Mouse (Mus musculus) heart, embryonic 13.5 days (tissue): ENCODE measurements around the gene Grik3. TPM values are rescaled to one million over a fixed set of nuclear protein-coding genes. Genes with fewer than 3 reads are reported as not detected.

Source experiments
- ATAC-seq: fragments of 200-750 bp; cut with Nextera tagmentation; 2 replicates; pipeline ENCODE4 v1.8.0; 2017; ENCODE audit warnings: moderate TSS enrichment; ENCODE audit not compliant: insufficient number of reproducible peaks, low FRiP score, low TSS enrichment; ENCODE audit errors: extremely low read depth
- H3K27ac ChIP-seq: fragments of 300-500 bp; sonication (generic); replicated peaks from 2 replicates; pipeline ENCODE4 v1.5.1; 2015; ENCODE audit warnings: moderate library complexity, mild to moderate bottlenecking, inconsistent platforms
- H3K27me3 ChIP-seq: fragments of 300-500 bp; sonication (generic); replicated peaks from 2 replicates; pipeline ENCODE4 v1.6.1; 2015; ENCODE audit warnings: mild to moderate bottlenecking, inconsistent platforms
- H3K36me3 ChIP-seq: fragments of 300-500 bp; sonication (generic); 2 replicates; pipeline ENCODE4 v1.6.1; 2015; ENCODE audit warnings: mild to moderate bottlenecking, inconsistent platforms
- H3K4me1 ChIP-seq: fragments of 300-500 bp; sonication (generic); 2 replicates; pipeline ENCODE4 v1.6.1; 2015; ENCODE audit warnings: inconsistent platforms
- H3K4me2 ChIP-seq: fragments of 300-500 bp; sonication (generic); 2 replicates; pipeline ENCODE4 v1.6.1; 2015; ENCODE audit warnings: inconsistent platforms, mild to moderate bottlenecking, moderate library complexity
- H3K4me3 ChIP-seq: fragments of 300-500 bp; sonication (generic); 2 replicates; pipeline ENCODE4 v1.5.1; 2015; ENCODE audit warnings: moderate library complexity, mild to moderate bottlenecking, inconsistent platforms
- H3K9ac ChIP-seq: fragments of 300-500 bp; sonication (generic); 2 replicates; pipeline ENCODE4 v1.6.1; 2015; ENCODE audit warnings: inconsistent platforms, mild to moderate bottlenecking, moderate library complexity
- H3K9me3 ChIP-seq: fragments of 300-500 bp; sonication (generic); 2 replicates; pipeline ENCODE4 v1.6.1; 2016; ENCODE audit warnings: inconsistent platforms
- WGBS: fragments of 180-500 bp; shearing (Covaris S2); methylation state at CpG from one replicate; pipeline ENCODE4 v1.1.7; 2015; ENCODE audit warnings: mixed read lengths; 5-methylcytosine and 5-hydroxymethylcytosine counted together
- microRNA-seq: library from miRNA; unstranded; fragments of <30 nt; microRNA quantifications from one replicate; pipeline ENCODE4, GENCODE M21; 2016
- polyA plus RNA-seq: library from polyadenylated mRNA; unstranded; fragments of >200 nt; fragmentation: Nextera tagmentation; extraction: Ambion mirVana; gene quantifications from 2 replicates; pipeline ENCODE4 v1.2.1, GENCODE M21; 2015

The Grik3 gene
- polyA plus RNA-seq, 1 experiment from 2014 or later: 0.31 TPM

DNA sequence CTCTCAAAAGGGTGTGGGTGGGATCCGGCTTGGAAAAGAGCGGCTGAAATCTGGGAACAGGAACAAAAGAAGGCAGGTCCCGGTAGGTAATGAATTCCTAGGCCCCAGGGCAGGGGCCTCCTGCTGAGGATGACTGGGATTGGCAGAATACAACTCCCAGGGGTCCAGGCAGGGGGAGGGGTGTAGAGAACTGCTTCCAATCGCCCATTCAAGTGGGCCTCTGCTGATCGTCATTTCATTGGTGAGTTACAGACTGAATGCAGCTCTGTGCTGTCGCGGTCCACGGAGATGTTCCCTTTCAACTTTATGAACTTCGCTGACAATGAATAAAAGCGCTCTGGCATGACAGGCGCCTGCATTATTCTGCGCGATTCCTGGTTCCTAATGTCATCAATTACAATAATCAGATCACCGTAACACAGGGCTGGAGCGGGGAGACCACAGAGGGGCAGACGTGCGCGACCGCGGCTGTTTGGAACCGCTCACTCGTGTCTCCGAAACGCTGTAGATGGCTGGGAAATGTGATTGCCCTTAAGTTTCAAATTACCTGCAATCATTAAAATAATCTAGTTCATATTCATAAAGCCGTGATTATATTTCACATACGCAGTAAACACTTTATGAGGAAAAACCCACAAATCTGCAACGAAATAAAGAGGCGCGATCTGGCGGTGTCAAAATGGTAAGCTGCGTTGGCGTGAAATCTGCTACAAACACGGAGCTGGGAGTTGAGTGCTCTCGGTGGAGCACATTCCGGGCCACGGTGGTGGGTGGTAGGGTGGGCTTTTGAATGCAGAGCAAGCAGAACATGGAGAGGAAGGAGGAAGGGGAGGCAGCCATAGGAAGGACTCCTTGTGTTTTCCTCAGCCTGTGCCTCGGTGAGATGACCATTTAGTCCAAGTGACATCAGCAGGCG is 239.1 kb downstream of the Grik3 start:
- no peaks in the 10 kb centered on the region for H3K36me3 ChIP-seq
- peak overlapping the region; percentile 38 for H3K4me3 ChIP-seq
- no peak for ATAC-seq
- H3K27me3 ChIP-seq: peaks cover 62% of the 10 kb centered on the region
- peak overlapping the region; percentile 29; the same call in 1 of the 2 replicates for H3K9ac ChIP-seq
- no peak overlapping the region for H3K27ac ChIP-seq
- no peaks in the 10 kb centered on the region for H3K9me3 ChIP-seq
- WGBS: 8% methylated on average over 38 of the region's 38 CpGs
- peaks cover 13% of the 10 kb centered on the region for H3K4me1 ChIP-seq
- peak overlapping the region; percentile 66 for H3K4me2 ChIP-seq

- Histone ChIP-seq H3K4me1 (peaks cover 13% of the 10 kb centered on the region), H3K9me3 (no peaks in the 10 kb centered on the region), H3K27ac (no peak overlapping the region), H3K9ac (no peak overlapping the region), H3K36me3 (no peaks in the 10 kb centered on the region), H3K4me2 (no peak overlapping the region), H3K27me3 (peaks cover 62% of the 10 kb centered on the region), H3K4me3 (no peak overlapping the region)
- WGBS: 82% methylated on average over 6 of the region's 6 CpGs
- ATAC-seq: no peak
Observed at GRCm38 (mm10) chr4:125730751-125731150, 240.3 kb downstream of the Grik3 start.

DNA sequence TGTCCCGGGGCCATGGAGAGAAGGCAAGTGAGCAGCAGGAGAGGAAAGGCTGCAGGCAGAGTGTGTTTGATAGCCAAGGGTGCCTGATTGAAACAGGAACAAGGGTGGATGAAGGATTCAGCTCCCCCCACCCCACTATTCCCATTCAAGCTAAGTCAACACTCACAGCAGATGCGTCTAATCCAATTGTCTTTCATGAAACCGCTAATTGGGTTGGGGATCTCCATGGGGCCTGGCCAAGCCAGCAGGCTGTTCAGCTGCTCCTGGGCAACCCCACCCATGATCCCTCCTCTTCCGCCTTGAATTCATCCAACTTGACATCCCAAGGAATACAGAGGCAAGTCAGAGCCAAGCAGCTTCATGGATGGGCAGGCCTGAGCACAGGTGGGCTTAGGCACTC is 246.3 kb downstream of the Grik3 start:
- Histone ChIP-seq H3K36me3 (no peaks in the 10 kb centered on the region), H3K9ac (no peak overlapping the region), H3K4me3 (no peak overlapping the region), H3K27ac (no peak overlapping the region), H3K4me2 (no peak overlapping the region), H3K27me3 (peaks cover 21% of the 10 kb centered on the region), H3K9me3 (no peaks in the 10 kb centered on the region), H3K4me1 (no peaks in the 10 kb centered on the region)
- no peak for ATAC-seq
- WGBS: 62% methylated on average over 4 of the region's 4 CpGs

DNA sequence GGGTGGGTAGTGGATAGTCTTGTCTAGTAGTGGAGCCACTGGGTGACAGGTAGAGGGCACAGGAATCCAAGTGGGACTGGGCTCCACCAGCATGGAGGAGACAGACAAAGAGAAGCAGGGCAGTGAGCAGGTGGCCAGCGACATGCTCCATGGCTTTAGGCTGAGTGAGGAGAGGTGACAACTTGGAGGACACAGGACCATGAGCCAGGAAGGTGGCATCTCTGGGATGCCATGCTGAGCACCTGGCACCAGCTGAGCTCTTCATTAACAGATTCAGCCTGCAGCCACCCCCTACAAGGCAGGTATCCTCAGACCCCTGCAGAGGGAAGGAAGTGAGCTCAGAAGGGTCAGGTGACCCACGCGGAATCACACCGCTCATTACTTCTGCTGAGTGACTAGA is 248.3 kb downstream of the Grik3 start:
- no peak for ATAC-seq
- Histone ChIP-seq H3K27ac (no peak overlapping the region), H3K9ac (no peak overlapping the region), H3K4me2 (no peak overlapping the region), H3K9me3 (no peaks in the 10 kb centered on the region), H3K27me3 (peaks cover 13% of the 10 kb centered on the region), H3K4me1 (no peaks in the 10 kb centered on the region), H3K4me3 (no peak overlapping the region), H3K36me3 (no peaks in the 10 kb centered on the region)
- 68% methylated on average over 4 of the region's 4 CpGs for WGBS

- Histone ChIP-seq H3K27ac (no peak overlapping the region), H3K4me2 (no peak overlapping the region), H3K4me3 (no peak overlapping the region), H3K9me3 (no peaks in the 10 kb centered on the region), H3K4me1 (no peaks in the 10 kb centered on the region), H3K9ac (no peak overlapping the region), H3K27me3 (peaks cover 13% of the 10 kb centered on the region), H3K36me3 (no peaks in the 10 kb centered on the region)
- WGBS: 63% methylated on average over 16 of the region's 16 CpGs
- ATAC-seq: no peak
Observed at GRCm38 (mm10) chr4:125742162-125742571, 251.7 kb downstream of the Grik3 start.

DNA sequence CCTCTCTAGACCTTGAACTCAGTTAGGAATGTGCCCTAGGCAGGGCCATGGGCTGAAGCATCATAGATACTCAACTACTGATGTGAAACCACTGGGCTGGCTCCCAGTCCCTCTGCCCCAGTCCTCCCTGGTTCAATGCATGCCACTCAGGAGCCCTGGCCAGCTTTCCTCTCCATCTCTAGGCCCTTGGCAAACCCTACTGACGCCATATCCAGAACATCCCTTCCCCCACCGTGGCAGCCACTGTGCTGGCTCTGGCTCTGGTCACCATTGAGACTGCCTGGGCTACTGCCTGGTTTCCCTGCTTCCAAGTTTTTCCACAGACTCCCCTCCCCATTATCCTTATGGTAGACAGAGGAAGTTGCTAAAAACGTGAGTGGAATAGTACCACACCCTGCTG is 255.4 kb downstream of the Grik3 start:
- Histone ChIP-seq H3K9me3 (no peaks in the 10 kb centered on the region), H3K36me3 (no peaks in the 10 kb centered on the region), H3K4me1 (no peaks in the 10 kb centered on the region), H3K27me3 (no peaks in the 10 kb centered on the region), H3K27ac (no peak overlapping the region), H3K9ac (no peak overlapping the region), H3K4me3 (no peak overlapping the region), H3K4me2 (no peak overlapping the region)
- no peak for ATAC-seq
- WGBS: 44% methylated on average over 3 of the region's 3 CpGs

- H3K4me2 ChIP-seq: no peak overlapping the region
- H3K9me3 ChIP-seq: no peaks in the 10 kb centered on the region
- no peak for ATAC-seq
- no peak overlapping the region for H3K4me3 ChIP-seq
- no peaks in the 10 kb centered on the region; the same call in 1 of the 2 replicates for H3K27me3 ChIP-seq
- no peaks in the 10 kb centered on the region for H3K36me3 ChIP-seq
- no peak overlapping the region for H3K27ac ChIP-seq
- WGBS: 79% methylated on average over 5 of the region's 5 CpGs
- H3K4me1 ChIP-seq: no peaks in the 10 kb centered on the region
- no peak overlapping the region for H3K9ac ChIP-seq
Observed at GRCm38 (mm10) chr4:125756393-125756792, 265.9 kb downstream of the Grik3 start.

GRCm38 (mm10) chr4:125760326-125760725 is 269.8 kb downstream of the Grik3 start:
- H3K27me3 ChIP-seq: no peaks in the 10 kb centered on the region; the same call in 1 of the 2 replicates
- no peaks in the 10 kb centered on the region for H3K9me3 ChIP-seq
- H3K36me3 ChIP-seq: no peaks in the 10 kb centered on the region
- H3K9ac ChIP-seq: no peak overlapping the region
- no peak overlapping the region for H3K4me2 ChIP-seq
- H3K27ac ChIP-seq: no peak overlapping the region
- no peak overlapping the region for H3K4me3 ChIP-seq
- WGBS: 69% methylated on average over 4 of the region's 4 CpGs
- H3K4me1 ChIP-seq: no peaks in the 10 kb centered on the region
- ATAC-seq: no peak

- Histone ChIP-seq H3K4me3 (no peak overlapping the region), H3K9me3 (no peaks in the 10 kb centered on the region), H3K27ac (no peak overlapping the region), H3K4me1 (no peaks in the 10 kb centered on the region), H3K36me3 (no peaks in the 10 kb centered on the region), H3K27me3 (no peaks in the 10 kb centered on the region), H3K9ac (no peak overlapping the region), H3K4me2 (no peak overlapping the region)
- no peak for ATAC-seq
- 68% methylated on average over 5 of the region's 5 CpGs for WGBS
Observed at GRCm38 (mm10) chr4:125763056-125763455, 272.6 kb downstream of the Grik3 start.

Small RNA genes within 50 kb of the gene (microRNA-seq; reads per million reads assigned to microRNA genes)
- gene Mir692-2: not detected
